Mouse (Mus musculus): ENCODE data around the gene Saysd1. TPM values are rescaled to one million over a fixed set of nuclear protein-coding genes. Genes with fewer than 3 reads are reported as not detected.

Gene Saysd1
- total RNA-seq, 2 experiments from 2014 or later = 1.7 to 4.1 TPM

DNA sequence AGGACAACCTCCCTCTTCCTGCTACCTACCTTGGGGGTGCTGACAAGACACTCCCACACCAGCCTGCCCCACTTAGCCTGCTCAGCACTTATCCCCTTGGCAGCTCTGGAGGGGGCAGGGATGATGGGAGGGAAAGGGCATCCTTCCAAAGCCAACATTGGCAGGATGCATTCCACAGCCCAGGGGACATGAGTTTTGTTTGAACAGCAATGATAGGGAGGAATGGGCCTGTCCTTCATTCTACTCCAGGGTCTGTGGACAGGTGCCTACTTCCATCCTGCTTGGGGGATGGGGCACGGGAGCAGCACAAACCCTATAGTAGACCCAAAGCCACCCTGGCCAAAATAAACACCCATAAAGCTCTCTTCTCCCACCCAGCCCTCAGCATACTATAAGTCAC, 27.1 kb upstream of the Saysd1 start:
- ATAC-seq (ENCODE audit: poor library complexity, severe bottlenecking) = no peak

DNA sequence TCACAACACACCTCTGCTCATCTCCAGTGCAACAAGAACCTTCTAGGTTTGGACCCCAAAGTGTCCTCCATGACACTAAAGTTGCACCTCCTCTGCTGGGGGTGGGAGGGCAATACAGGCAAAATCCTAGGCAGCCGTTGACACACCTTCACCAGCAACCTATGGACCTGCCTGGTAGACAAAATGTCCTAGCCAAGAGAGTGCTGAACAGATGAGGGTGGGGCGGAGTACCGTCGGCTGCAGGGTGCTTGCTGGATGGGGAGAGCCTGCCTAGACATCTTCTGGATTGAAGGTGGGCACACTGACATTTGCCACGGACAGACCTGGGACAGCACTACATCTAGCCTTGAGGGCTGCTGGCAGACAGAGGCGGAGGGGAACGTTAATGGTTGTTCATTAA, 26.1 kb upstream of the Saysd1 start:
- ATAC-seq (ENCODE audit: poor library complexity, severe bottlenecking) = no peak

- no peak for ATAC-seq (ENCODE audit: poor library complexity, severe bottlenecking)
Observed at GRCm38 (mm10) chr14:20162686-20163085, 24.4 kb upstream of the Saysd1 start.

- no peak for ATAC-seq (ENCODE audit: poor library complexity, severe bottlenecking)
Observed at GRCm38 (mm10) chr14:20158727-20159681, 20.7 kb upstream of the Saysd1 start.

GRCm38 (mm10) chr14:20157595-20157994, 19.3 kb upstream of the Saysd1 start:
- ATAC-seq (ENCODE audit: poor library complexity, severe bottlenecking) = no peak

DNA sequence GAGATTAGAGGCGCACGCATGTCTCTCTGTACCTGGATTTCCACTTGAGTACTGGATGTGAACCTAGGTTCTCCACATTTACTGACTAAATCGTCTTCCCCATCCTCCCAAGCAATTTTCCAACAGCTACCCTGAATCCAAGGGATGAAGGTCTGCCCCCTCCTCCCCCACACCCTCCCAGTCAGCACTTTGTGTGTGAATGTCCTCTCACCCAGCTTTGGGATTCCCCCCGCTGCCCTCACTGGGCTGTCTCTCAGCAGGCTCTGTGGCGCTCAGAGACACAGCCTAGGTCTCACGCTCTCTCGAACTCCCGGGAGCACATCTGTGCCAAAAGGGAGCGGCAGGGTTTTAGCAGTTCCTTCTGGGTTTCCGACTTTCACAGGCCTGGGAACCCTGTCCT, 17.4 kb upstream of the Saysd1 start:
- ATAC-seq (ENCODE audit: poor library complexity, severe bottlenecking) = no peak

DNA sequence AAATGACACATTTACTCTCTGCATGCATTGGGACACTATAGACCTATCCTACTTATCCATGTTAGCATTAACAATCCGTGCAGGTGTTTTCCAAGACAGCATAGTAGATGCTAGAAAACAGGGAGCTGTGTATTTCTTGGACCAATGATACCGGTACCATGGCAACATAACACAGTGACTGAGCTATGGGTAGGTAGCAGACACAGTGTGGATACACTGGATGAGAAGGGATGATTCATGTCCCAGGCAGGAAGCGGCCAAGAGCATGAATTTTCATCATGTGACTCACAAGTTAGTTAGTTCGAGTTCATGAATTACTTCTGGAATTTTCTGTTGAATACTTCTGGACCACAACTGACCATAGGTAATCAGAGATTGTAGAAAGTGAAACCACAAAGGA, 16.6 kb upstream of the Saysd1 start:
- no peak for ATAC-seq (ENCODE audit: poor library complexity, severe bottlenecking)

DNA sequence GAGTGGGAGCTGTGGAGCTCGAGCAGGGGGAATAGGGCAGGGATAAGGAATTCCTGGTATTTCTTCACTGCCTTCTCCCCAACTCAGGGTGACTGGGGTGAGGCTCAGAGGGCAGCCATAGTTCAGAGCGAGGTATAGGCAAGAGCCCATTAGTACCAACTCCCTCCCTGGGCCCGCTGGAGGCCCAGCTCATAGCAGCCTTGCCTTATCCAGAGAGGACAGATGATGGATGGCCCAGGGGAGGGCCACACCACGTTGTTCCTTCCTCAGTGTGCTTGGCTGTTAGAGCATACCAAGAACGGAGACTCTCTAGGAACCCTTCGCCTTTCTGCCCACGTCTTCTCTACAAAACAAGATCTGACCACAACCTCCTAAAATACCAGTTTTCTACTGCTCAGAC, 15.9 kb upstream of the Saysd1 start:
- no peak for ATAC-seq (ENCODE audit: poor library complexity, severe bottlenecking)

DNA sequence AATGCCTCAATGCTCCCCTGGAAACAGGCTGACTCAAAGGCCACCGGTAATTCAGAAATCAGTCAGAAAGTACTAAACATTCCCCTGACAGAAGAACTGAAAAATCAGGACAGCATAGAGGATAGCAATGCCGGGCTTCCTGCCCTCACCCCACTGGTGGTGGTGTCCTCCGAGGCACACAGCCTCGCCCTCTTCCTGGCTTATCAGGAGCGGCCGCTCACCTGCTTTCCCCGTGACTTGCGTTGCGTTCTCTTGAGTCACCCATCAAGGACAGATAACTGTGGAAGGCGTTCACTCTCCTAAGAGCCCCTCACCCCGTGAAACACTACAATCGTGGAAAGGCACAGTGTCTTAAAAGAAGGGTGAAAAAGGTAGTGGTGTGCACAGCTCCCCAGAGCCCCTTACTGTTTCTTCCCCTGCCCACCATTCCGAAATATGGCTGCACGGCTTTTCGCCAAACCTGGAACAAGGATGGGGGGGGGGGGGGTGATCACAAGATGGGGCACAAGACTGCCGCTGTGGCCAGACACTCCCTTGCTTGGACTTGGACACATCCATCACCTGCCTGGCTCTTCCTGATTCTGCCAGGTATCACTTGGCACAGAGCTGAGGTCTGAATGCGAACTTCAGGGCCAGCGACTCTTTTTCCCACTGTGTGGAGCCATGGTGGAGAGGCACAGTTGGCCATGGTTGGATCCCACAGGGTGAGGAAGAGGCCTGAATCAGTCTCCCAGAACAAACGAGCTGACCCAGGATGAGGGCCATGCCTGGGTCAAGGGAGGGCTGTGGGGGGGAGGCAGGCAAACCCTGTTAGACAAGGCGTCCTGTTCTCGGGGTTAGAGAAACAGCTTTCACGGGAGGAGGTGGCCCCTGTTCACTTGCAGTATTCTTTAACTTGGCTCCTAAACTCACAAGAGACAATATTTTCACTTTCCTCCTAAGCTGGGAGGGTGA, 11.1 kb upstream of the Saysd1 start:
- ATAC-seq (ENCODE audit: poor library complexity, severe bottlenecking) = no peak

DNA sequence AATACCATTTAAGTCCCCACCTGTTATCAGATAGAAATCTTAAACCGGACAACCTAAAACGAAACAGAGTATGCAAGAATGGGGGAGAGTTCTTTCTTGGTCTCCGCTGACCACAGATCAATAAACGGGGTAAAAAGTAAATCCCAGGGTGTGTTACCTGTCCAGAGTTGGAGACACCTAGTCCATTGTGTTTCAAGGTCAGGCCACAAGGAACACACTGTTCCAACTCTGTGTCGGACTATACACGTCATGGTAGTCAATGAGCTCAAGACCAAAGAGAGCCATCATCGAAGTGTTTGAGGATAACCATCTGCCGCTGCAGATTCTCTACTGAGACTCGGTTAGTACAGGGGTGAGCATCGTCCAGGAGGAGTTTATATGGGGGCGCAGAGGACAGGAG, 10.2 kb upstream of the Saysd1 start:
- ATAC-seq (ENCODE audit: poor library complexity, severe bottlenecking) = no peak

DNA sequence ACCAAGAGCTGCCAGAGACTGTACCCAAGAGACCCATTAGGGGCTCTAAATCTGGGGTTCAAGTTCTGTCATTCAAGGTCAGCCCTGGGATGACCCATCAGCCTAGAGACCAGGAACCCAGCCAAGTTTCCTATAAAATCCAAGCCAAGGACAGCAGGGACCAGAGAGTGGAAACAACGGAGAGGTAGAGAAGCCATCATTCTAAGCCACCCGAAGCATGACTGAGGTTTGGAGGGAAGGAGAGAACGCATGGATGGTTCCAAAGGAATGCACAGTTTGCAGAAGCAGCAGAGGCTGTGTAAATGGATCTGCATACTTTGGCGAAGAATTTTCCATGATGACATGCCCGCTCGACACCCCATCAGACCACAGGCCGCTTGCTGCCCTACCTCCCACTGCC, 9.5 kb upstream of the Saysd1 start:
- ATAC-seq (ENCODE audit: poor library complexity, severe bottlenecking) = no peak

- no peak for ATAC-seq (ENCODE audit: poor library complexity, severe bottlenecking)
Observed at GRCm38 (mm10) chr14:20144093-20144492, 5.8 kb upstream of the Saysd1 start.

GRCm38 (mm10) chr14:20134965-20135671, 3.2 kb downstream of the Saysd1 start:
- no peak for ATAC-seq (ENCODE audit: poor library complexity, severe bottlenecking)

- ATAC-seq (ENCODE audit: poor library complexity, severe bottlenecking) = no peak
Observed at GRCm38 (mm10) chr14:20128162-20128561, 10.2 kb downstream of the Saysd1 start.

DNA sequence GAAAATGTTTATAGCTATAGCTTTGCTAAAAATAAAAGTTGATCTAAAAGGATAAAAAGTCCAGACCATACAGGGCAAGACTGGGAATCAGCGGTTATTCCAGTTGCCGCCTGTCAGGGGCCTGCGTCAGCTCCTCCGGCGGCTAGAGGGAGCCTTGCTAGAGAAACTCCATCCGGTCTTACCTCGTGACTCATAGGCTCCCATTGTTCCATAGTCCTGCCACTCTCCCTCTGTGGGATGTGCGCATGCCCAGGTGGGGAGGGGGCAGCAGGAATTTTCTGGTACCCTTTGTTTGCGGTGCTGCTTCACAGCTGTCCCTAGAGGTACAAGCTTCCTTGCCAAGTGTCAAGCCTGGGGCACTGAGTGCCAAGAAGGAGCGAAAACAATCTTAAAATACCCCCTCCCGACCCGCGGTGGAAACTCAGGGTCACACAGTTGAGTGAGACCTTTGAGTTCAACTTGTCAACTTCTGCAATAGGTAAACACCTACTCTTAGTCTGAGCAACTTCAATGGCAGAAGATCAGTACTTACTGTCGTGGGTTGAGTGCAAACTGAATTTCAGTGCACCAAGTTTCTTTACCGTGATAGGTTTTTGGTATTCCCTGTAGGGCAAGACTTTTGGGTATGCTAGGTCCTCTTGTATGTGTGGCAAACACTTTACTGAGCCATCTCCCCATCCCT, 10.8 kb downstream of the Saysd1 start:
- ATAC-seq (ENCODE audit: poor library complexity, severe bottlenecking) = no peak

DNA sequence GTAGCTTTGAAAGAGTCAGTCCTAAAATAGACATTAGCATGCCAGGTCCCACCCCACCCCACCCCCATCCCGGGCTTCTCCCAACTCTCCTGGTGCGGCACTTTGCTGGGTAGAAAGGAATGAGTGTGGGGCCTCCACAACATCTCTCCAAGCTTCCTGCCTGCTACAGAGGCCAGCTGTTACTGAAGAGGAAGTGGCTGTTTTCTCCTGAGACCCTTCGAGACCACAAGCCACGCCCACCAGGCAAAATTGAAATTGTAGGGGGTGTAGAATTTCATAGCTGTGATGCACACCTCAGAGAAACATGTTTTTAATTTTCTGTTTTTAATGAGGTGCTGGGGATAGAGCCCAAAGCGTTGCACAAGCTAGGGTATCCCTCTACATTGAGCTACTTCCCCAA, 17.5 kb downstream of the Saysd1 start:
- ATAC-seq (ENCODE audit: poor library complexity, severe bottlenecking) = no peak

DNA sequence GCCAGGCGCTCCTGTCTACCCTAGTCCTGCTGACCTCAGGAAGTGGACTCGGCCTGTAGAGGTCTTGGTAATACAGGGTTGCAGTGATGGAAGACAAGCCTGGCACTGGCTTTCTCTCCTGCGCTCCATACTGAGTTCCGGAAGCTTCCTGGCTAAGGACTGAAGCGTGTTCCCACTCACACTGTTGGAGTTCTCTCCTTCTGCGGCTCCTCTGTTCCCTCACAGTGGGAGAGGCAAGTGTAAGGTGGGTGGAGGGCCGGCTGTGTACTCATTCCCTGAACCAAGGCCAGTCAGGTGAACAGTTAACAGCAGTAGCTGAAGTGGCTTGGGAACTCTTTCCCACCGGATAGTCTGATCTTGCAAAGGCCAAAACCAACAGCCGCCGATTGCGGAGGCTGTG, 18.3 kb downstream of the Saysd1 start:
- no peak for ATAC-seq (ENCODE audit: poor library complexity, severe bottlenecking)

- ATAC-seq (ENCODE audit: poor library complexity, severe bottlenecking) = no peak
Observed at GRCm38 (mm10) chr14:20116149-20116605, 22.2 kb downstream of the Saysd1 start.

GRCm38 (mm10) chr14:20114951-20115350, 23.4 kb downstream of the Saysd1 start:
- ATAC-seq (ENCODE audit: poor library complexity, severe bottlenecking) = no peak

DNA sequence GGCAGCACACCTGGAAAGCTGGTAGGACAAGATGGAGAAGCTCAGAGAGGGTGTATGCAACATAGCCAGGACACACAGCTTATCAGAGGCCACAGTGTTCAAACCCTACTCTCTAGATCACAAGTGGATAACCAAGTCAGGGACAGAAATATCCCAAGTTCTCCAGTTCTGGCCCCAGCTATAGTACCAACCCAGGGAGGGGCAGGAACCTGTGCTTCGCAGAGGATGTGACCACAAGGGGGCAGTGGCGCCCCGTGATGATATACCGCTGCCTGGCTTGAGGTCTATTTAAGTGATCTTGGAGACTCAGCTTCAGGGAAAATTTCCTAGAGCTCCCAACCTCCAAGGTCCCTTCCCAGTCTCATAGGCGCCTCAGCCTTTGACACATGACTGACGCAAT, 24.4 kb downstream of the Saysd1 start:
- peak; percentile 68 for ATAC-seq (ENCODE audit: poor library complexity, severe bottlenecking)
